Mouse (Mus musculus): ENCODE data around the gene Rpl36. TPM values are rescaled to one million over a fixed set of nuclear protein-coding genes. Genes with fewer than 3 reads are reported as not detected.

Rpl36 gene
- polyA plus RNA-seq, 1 experiment from 2014 or later = 2,148 TPM

- no peak overlapping the region for H3K9ac ChIP-seq (ENCODE audit: low read depth, low read length)
- H3K27ac ChIP-seq (ENCODE audit: low read depth, low read length) = no peak overlapping the region
- no peaks in the 10 kb centered on the region for H3K27me3 ChIP-seq (ENCODE audit: control insufficient read depth, insufficient read depth, low read length)
- H3K4me2 ChIP-seq (replicated peaks; ENCODE audit: low read depth, low read length) = no peak overlapping the region
- no peaks in the 10 kb centered on the region for H3K4me1 ChIP-seq (ENCODE audit: control insufficient read depth, insufficient read depth, low read length)
- no peak for ATAC-seq (ENCODE audit: low FRiP score, low TSS enrichment)
- H3K9me3 ChIP-seq (ENCODE audit: control insufficient read depth, low read length) = no peaks in the 10 kb centered on the region
- H3K4me3 ChIP-seq (ENCODE audit: low read length) = no peak overlapping the region
- 80% methylated on average over 3 of the region's 3 CpGs for WGBS
- no peaks in the 10 kb centered on the region for H3K36me3 ChIP-seq (ENCODE audit: control insufficient read depth, insufficient read depth, low read length)
Observed at GRCm38 (mm10) chr17:56655311-56655710, 42.1 kb downstream of the Rpl36 start.

GRCm38 (mm10) chr17:56656171-56656570, 43.0 kb downstream of the Rpl36 start:
- H3K9me3 ChIP-seq (ENCODE audit: control insufficient read depth, low read length) = no peaks in the 10 kb centered on the region
- H3K27ac ChIP-seq (ENCODE audit: low read depth, low read length) = no peak overlapping the region
- no peak overlapping the region for H3K4me2 ChIP-seq (replicated peaks; ENCODE audit: low read depth, low read length)
- H3K4me3 ChIP-seq (ENCODE audit: low read length) = no peak overlapping the region
- 89% methylated on average over 6 of the region's 6 CpGs for WGBS
- H3K36me3 ChIP-seq (ENCODE audit: control insufficient read depth, insufficient read depth, low read length) = no peaks in the 10 kb centered on the region
- no peaks in the 10 kb centered on the region for H3K27me3 ChIP-seq (ENCODE audit: control insufficient read depth, insufficient read depth, low read length)
- ATAC-seq (ENCODE audit: low FRiP score, low TSS enrichment) = no peak
- H3K4me1 ChIP-seq (ENCODE audit: control insufficient read depth, insufficient read depth, low read length) = no peaks in the 10 kb centered on the region
- no peak overlapping the region for H3K9ac ChIP-seq (ENCODE audit: low read depth, low read length)

DNA sequence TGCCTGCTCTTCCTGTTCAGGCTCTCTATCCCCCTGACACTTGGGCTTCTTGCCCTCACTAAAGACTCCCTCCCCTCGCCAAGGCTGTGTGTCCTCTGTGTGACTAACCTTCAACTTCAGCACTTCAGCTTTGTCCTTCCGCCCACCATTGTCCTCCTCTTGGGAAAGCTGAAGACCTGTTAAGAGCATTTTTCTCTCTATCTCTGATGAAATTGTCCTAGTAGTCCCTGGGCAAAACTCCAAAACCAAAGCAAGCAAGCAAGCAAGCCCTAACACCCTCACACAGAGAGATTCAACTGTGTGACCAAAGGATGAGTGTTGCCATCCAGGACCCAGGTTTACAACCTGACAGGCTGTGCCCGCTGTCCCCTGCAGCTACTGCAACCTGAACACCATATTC, 50.4 kb downstream of the Rpl36 start:
- H3K4me2 ChIP-seq (replicated peaks; ENCODE audit: low read depth, low read length) = peak overlapping the region; percentile 39
- no peaks in the 10 kb centered on the region for H3K9me3 ChIP-seq (ENCODE audit: control insufficient read depth, low read length)
- peak overlapping the region; percentile 18 for H3K4me3 ChIP-seq (ENCODE audit: low read length)
- H3K36me3 ChIP-seq (ENCODE audit: control insufficient read depth, insufficient read depth, low read length) = no peaks in the 10 kb centered on the region
- no peak overlapping the region for H3K27ac ChIP-seq (ENCODE audit: low read depth, low read length)
- H3K27me3 ChIP-seq (ENCODE audit: control insufficient read depth, insufficient read depth, low read length) = no peaks in the 10 kb centered on the region
- ATAC-seq (ENCODE audit: low FRiP score, low TSS enrichment) = no peak
- peaks cover 12% of the 10 kb centered on the region; the same call in 1 of the 2 replicates for H3K4me1 ChIP-seq (ENCODE audit: control insufficient read depth, insufficient read depth, low read length)
- H3K9ac ChIP-seq (ENCODE audit: low read depth, low read length) = no peak overlapping the region
- WGBS = 57% methylated on average over 3 of the region's 3 CpGs

Other genes with a start within 250 kb of the Rpl36 start
- gene Ptprs, start 136.9 kb upstream of the Rpl36 start, polyA plus RNA-seq (2014; fragmentation: Nextera tagmentation; extraction: Ambion mirVana) = 115 and 122 TPM in 2 replicates
- not detected in 2 replicates for gene Znrf4, start 101.0 kb upstream of the Rpl36 start, polyA plus RNA-seq (2014; fragmentation: Nextera tagmentation; extraction: Ambion mirVana)
- gene Gm20219, start 59.0 kb upstream of the Rpl36 start, polyA plus RNA-seq (2014; fragmentation: Nextera tagmentation; extraction: Ambion mirVana) = 1.6 and 1.8 TPM in 2 replicates
- gene Safb2, start 28.8 kb upstream of the Rpl36 start, polyA plus RNA-seq (2014; fragmentation: Nextera tagmentation; extraction: Ambion mirVana) = 53.0 and 72.3 TPM in 2 replicates
- 81.2 and 102 TPM in 2 replicates for gene Safb, start 28.6 kb upstream of the Rpl36 start, polyA plus RNA-seq (2014; fragmentation: Nextera tagmentation; extraction: Ambion mirVana)
- 234 and 245 TPM in 2 replicates for gene 2410015M20Rik, start 3.6 kb upstream of the Rpl36 start, polyA plus RNA-seq (2014; fragmentation: Nextera tagmentation; extraction: Ambion mirVana)
- gene Lonp1, start 13.5 kb downstream of the Rpl36 start, polyA plus RNA-seq (2014; fragmentation: Nextera tagmentation; extraction: Ambion mirVana) = 45.9 and 63.2 TPM in 2 replicates
- 1.2 and 1.3 TPM in 2 replicates for gene Catsperd, start 14.7 kb downstream of the Rpl36 start, polyA plus RNA-seq (2014; fragmentation: Nextera tagmentation; extraction: Ambion mirVana)
- gene Ranbp3, start 59.9 kb downstream of the Rpl36 start, polyA plus RNA-seq (2014; fragmentation: Nextera tagmentation; extraction: Ambion mirVana) = 80.7 and 107 TPM in 2 replicates
- 447 and 572 TPM in 2 replicates for gene Ndufa11, start 104.4 kb downstream of the Rpl36 start, polyA plus RNA-seq (2014; fragmentation: Nextera tagmentation; extraction: Ambion mirVana)
- gene Vmac, start 104.6 kb downstream of the Rpl36 start, polyA plus RNA-seq (2014; fragmentation: Nextera tagmentation; extraction: Ambion mirVana) = 17.6 and 23.6 TPM in 2 replicates
- gene Nrtn, start 144.1 kb downstream of the Rpl36 start, polyA plus RNA-seq (2014; fragmentation: Nextera tagmentation; extraction: Ambion mirVana) = 9.5 and 12.9 TPM in 2 replicates
- 37.8 and 48.0 TPM in 2 replicates for gene Dus3l, start 151.3 kb downstream of the Rpl36 start, polyA plus RNA-seq (2014; fragmentation: Nextera tagmentation; extraction: Ambion mirVana)
- 1.7 and 2.3 TPM in 2 replicates for gene Prr22, start 156.8 kb downstream of the Rpl36 start, polyA plus RNA-seq (2014; fragmentation: Nextera tagmentation; extraction: Ambion mirVana)
- 2.3 and 3.9 TPM in 2 replicates for gene Rfx2, start 217.6 kb downstream of the Rpl36 start, polyA plus RNA-seq (2014; fragmentation: Nextera tagmentation; extraction: Ambion mirVana)

Measured in kidney, embryonic 14.5 days (tissue).